Mouse (Mus musculus) cerebellum, adult 2 months (tissue): ENCODE data around the gene Ankrd45.

Experiments
- CTCF ChIP-seq: fragments of 200-500 bp; IDR thresholded peaks from 2 replicates; pipeline ENCODE4 v1.5.1; 2011; ENCODE audit warnings: low read depth, mild to moderate bottlenecking, control low read depth, low read length, moderate library complexity, borderline replicate concordance; ENCODE audit not compliant: insufficient read depth
- POLR2A ChIP-seq: fragments of 200-500 bp; IDR thresholded peaks from 2 replicates; pipeline ENCODE4 v1.6.1; 2011; ENCODE audit warnings: low read length, control low read depth, borderline replicate concordance; ENCODE audit not compliant: insufficient read depth

DNA sequence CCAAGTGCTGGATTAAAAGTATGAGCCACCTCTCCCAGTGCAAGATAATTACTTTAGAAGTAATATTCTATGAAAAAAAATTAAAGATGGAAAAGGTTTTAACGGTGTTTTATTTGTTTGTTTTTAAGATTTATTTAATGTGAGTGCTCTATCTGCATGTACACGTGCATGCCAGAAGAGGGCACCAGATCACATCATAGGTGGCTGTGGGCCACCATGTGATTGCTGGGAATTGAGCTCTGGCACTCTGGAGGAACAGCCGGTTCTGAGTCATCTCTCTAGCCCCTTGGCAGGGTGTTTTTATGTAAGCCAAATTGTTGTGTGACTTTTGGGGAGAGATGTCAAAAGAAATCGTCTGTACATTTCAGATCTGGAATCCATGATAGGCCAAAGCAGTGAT lies 72.0 kb downstream of the Ankrd45 start:
- TF ChIP-seq CTCF (peak; percentile 42; the same call in 1 of the 2 replicates), POLR2A (no peak)
